Mouse (Mus musculus): ENCODE results near the gene Bzw1. TPM values are rescaled to one million over a fixed set of nuclear protein-coding genes. Genes with fewer than 3 reads are reported as not detected.

Bzw1 gene
- polyA plus RNA-seq, 1 experiment from 2014 or later = 111 TPM

- H3K27me3 ChIP-seq (ENCODE audit: control insufficient read depth, insufficient read depth, low read depth, low read length) = no peaks in the 10 kb centered on the region
- peaks cover 13% of the 10 kb centered on the region for H3K36me3 ChIP-seq (ENCODE audit: control insufficient read depth, insufficient read depth)
- H3K27ac ChIP-seq (ENCODE audit: low read length) = no peak overlapping the region; the same call in 1 of the 2 replicates
- 83% methylated on average over 3 of the region's 3 CpGs for WGBS (ENCODE audit: insufficient replicate concordance)
- no peak overlapping the region for H3K4me3 ChIP-seq (ENCODE audit: low read depth, low read length)
- H3K4me1 ChIP-seq (ENCODE audit: control insufficient read depth, low read depth, low read length) = peaks cover 16% of the 10 kb centered on the region
- H3K9me3 ChIP-seq (replicated peaks; ENCODE audit: control insufficient read depth, low read length) = no peaks in the 10 kb centered on the region
- no peak for ATAC-seq (ENCODE audit: low read depth)
- peak overlapping the region; percentile 60 for H3K4me2 ChIP-seq (ENCODE audit: low read depth, low read length)
- H3K9ac ChIP-seq (ENCODE audit: low read depth, low read length) = no peak overlapping the region
Measured at GRCm38 (mm10) chr1:58424551-58424950, 31.9 kb downstream of the Bzw1 start.

- no peak for ATAC-seq (ENCODE audit: low read depth)
- H3K27ac ChIP-seq (ENCODE audit: low read length) = peak overlapping the region; percentile 70
- peak overlapping the region; percentile 72 for H3K4me3 ChIP-seq (ENCODE audit: low read depth, low read length)
- no peaks in the 10 kb centered on the region for H3K27me3 ChIP-seq (ENCODE audit: control insufficient read depth, insufficient read depth, low read depth, low read length)
- 10% methylated on average over 10 of the region's 10 CpGs for WGBS (ENCODE audit: insufficient replicate concordance)
- peaks cover 8% of the 10 kb centered on the region for H3K4me1 ChIP-seq (ENCODE audit: control insufficient read depth, low read depth, low read length)
- H3K9ac ChIP-seq (ENCODE audit: low read depth, low read length) = peak overlapping the region; percentile 75
- no peaks in the 10 kb centered on the region for H3K36me3 ChIP-seq (ENCODE audit: control insufficient read depth, insufficient read depth)
- H3K9me3 ChIP-seq (replicated peaks; ENCODE audit: control insufficient read depth, low read length) = no peaks in the 10 kb centered on the region
- H3K4me2 ChIP-seq (ENCODE audit: low read depth, low read length) = peak overlapping the region; percentile 84
Measured at GRCm38 (mm10) chr1:58444691-58445090, 52.0 kb downstream of the Bzw1 start.

- under 1% methylated on average over 33 of the region's 33 CpGs for WGBS (ENCODE audit: insufficient replicate concordance)
- ATAC-seq (ENCODE audit: low read depth) = peak; percentile 91
- H3K9me3 ChIP-seq (replicated peaks; ENCODE audit: control insufficient read depth, low read length) = no peaks in the 10 kb centered on the region
- peaks cover 8% of the 10 kb centered on the region for H3K4me1 ChIP-seq (ENCODE audit: control insufficient read depth, low read depth, low read length)
- H3K9ac ChIP-seq (ENCODE audit: low read depth, low read length) = peak within 1 kb of the TSS; percentile 75
- H3K27me3 ChIP-seq (ENCODE audit: control insufficient read depth, insufficient read depth, low read depth, low read length) = no peaks in the 10 kb centered on the region
- peak within 1 kb of the TSS; percentile 84 for H3K4me2 ChIP-seq (ENCODE audit: low read depth, low read length)
- peak within 1 kb of the TSS; percentile 70 for H3K27ac ChIP-seq (ENCODE audit: low read length)
- peak within 1 kb of the TSS; percentile 72 for H3K4me3 ChIP-seq (ENCODE audit: low read depth, low read length)
- H3K36me3 ChIP-seq (ENCODE audit: control insufficient read depth, insufficient read depth) = no peaks in the 10 kb centered on the region
Measured at GRCm38 (mm10) chr1:58445143-58445722, 52.5 kb downstream of the Bzw1 start, which contains the start of the genes Nif3l1 and Ppil3. Nif3l1 (plus strand) TSS chr1:58445151. Ppil3 (minus strand) TSS chr1:58445486.

- 4% methylated on average over 11 of the region's 11 CpGs for WGBS (ENCODE audit: insufficient replicate concordance)
- H3K9ac ChIP-seq (ENCODE audit: low read depth, low read length) = peak overlapping the region; percentile 75
- no peaks in the 10 kb centered on the region for H3K36me3 ChIP-seq (ENCODE audit: control insufficient read depth, insufficient read depth)
- H3K27me3 ChIP-seq (ENCODE audit: control insufficient read depth, insufficient read depth, low read depth, low read length) = no peaks in the 10 kb centered on the region
- H3K9me3 ChIP-seq (replicated peaks; ENCODE audit: control insufficient read depth, low read length) = no peaks in the 10 kb centered on the region
- peak overlapping the region; percentile 84 for H3K4me2 ChIP-seq (ENCODE audit: low read depth, low read length)
- ATAC-seq (ENCODE audit: low read depth) = no peak
- peak overlapping the region; percentile 70 for H3K27ac ChIP-seq (ENCODE audit: low read length)
- H3K4me3 ChIP-seq (ENCODE audit: low read depth, low read length) = peak overlapping the region; percentile 72
- H3K4me1 ChIP-seq (ENCODE audit: control insufficient read depth, low read depth, low read length) = peaks cover 8% of the 10 kb centered on the region
Measured at GRCm38 (mm10) chr1:58445861-58446260, 53.2 kb downstream of the Bzw1 start.

GRCm38 (mm10) chr1:58447766-58448165 lies 55.1 kb downstream of the Bzw1 start:
- ATAC-seq (ENCODE audit: low read depth) = no peak
- WGBS (ENCODE audit: insufficient replicate concordance) = 87% methylated on average over 7 of the region's 7 CpGs
- no peak overlapping the region for H3K4me2 ChIP-seq (ENCODE audit: low read depth, low read length)

GRCm38 (mm10) chr1:58448396-58448795 lies 55.7 kb downstream of the Bzw1 start:
- Histone ChIP-seq H3K4me1 (ENCODE audit: control insufficient read depth, low read depth, low read length) (peaks cover 8% of the 10 kb centered on the region), H3K4me3 (ENCODE audit: low read depth, low read length) (no peak overlapping the region), H3K9ac (ENCODE audit: low read depth, low read length) (no peak overlapping the region), H3K36me3 (ENCODE audit: control insufficient read depth, insufficient read depth) (peaks cover 4% of the 10 kb centered on the region; the same call in 1 of the 2 replicates), H3K27me3 (ENCODE audit: control insufficient read depth, insufficient read depth, low read depth, low read length) (no peaks in the 10 kb centered on the region), H3K27ac (ENCODE audit: low read length) (no peak overlapping the region), H3K4me2 (ENCODE audit: low read depth, low read length) (no peak overlapping the region), H3K9me3 (replicated peaks; ENCODE audit: control insufficient read depth, low read length) (no peaks in the 10 kb centered on the region)
- WGBS (ENCODE audit: insufficient replicate concordance) = 73% methylated on average over 7 of the region's 7 CpGs
- no peak for ATAC-seq (ENCODE audit: low read depth)

More at GRCm38 (mm10) chr1:58447766-58448165, 55.1 kb downstream of the Bzw1 start:
- Histone ChIP-seq H3K27ac (ENCODE audit: low read length) (no peak overlapping the region), H3K36me3 (ENCODE audit: control insufficient read depth, insufficient read depth) (no peaks in the 10 kb centered on the region; the same call in 1 of the 2 replicates), H3K9me3 (replicated peaks; ENCODE audit: control insufficient read depth, low read length) (no peaks in the 10 kb centered on the region), H3K9ac (ENCODE audit: low read depth, low read length) (no peak overlapping the region), H3K4me1 (ENCODE audit: control insufficient read depth, low read depth, low read length) (peaks cover 8% of the 10 kb centered on the region), H3K4me3 (ENCODE audit: low read depth, low read length) (no peak overlapping the region), H3K27me3 (ENCODE audit: control insufficient read depth, insufficient read depth, low read depth, low read length) (no peaks in the 10 kb centered on the region)

GRCm38 (mm10) chr1:58454316-58454715 lies 61.6 kb downstream of the Bzw1 start:
- no peak overlapping the region for H3K27ac ChIP-seq (ENCODE audit: low read length)
- H3K9me3 ChIP-seq (replicated peaks; ENCODE audit: control insufficient read depth, low read length) = no peaks in the 10 kb centered on the region
- WGBS (ENCODE audit: insufficient replicate concordance) = 68% methylated on average over 6 of the region's 6 CpGs
- no peak overlapping the region for H3K4me2 ChIP-seq (ENCODE audit: low read depth, low read length)
- no peak overlapping the region for H3K4me3 ChIP-seq (ENCODE audit: low read depth, low read length)
- H3K9ac ChIP-seq (ENCODE audit: low read depth, low read length) = no peak overlapping the region
- no peaks in the 10 kb centered on the region for H3K4me1 ChIP-seq (ENCODE audit: control insufficient read depth, low read depth, low read length)
- peaks cover 10% of the 10 kb centered on the region for H3K36me3 ChIP-seq (ENCODE audit: control insufficient read depth, insufficient read depth)
- H3K27me3 ChIP-seq (ENCODE audit: control insufficient read depth, insufficient read depth, low read depth, low read length) = no peaks in the 10 kb centered on the region
- no peak for ATAC-seq (ENCODE audit: low read depth)

Other genes with a start within 250 kb of the Bzw1 start
- 0.18 and 0.19 TPM in 2 replicates for gene Aox4, start 182.5 kb upstream of the Bzw1 start, polyA plus RNA-seq (2015; fragmentation: Nextera tagmentation; extraction: Ambion mirVana)
- gene Aox2, start 114.6 kb upstream of the Bzw1 start, polyA plus RNA-seq (2015; fragmentation: Nextera tagmentation; extraction: Ambion mirVana) = not detected in 2 replicates
- gene Clk1, start 31.2 kb downstream of the Bzw1 start, polyA plus RNA-seq (2015; fragmentation: Nextera tagmentation; extraction: Ambion mirVana) = 84.0 and 92.6 TPM in 2 replicates
- 10.4 and 11.5 TPM in 2 replicates for gene Nif3l1, start 52.3 kb downstream of the Bzw1 start, polyA plus RNA-seq (2015; fragmentation: Nextera tagmentation; extraction: Ambion mirVana)
- gene Ppil3, start 52.6 kb downstream of the Bzw1 start, polyA plus RNA-seq (2015; fragmentation: Nextera tagmentation; extraction: Ambion mirVana) = 16.5 and 19.6 TPM in 2 replicates
- 22.6 and 24.5 TPM in 2 replicates for gene Orc2, start 112.2 kb downstream of the Bzw1 start, polyA plus RNA-seq (2015; fragmentation: Nextera tagmentation; extraction: Ambion mirVana)
- 4.1 and 4.4 TPM in 2 replicates for gene Fam126b, start 193.4 kb downstream of the Bzw1 start, polyA plus RNA-seq (2015; fragmentation: Nextera tagmentation; extraction: Ambion mirVana)
- 82.7 and 90.0 TPM in 2 replicates for gene Ndufb3, start 193.5 kb downstream of the Bzw1 start, polyA plus RNA-seq (2015; fragmentation: Nextera tagmentation; extraction: Ambion mirVana)

All from liver, embryonic 16.5 days (tissue).